Mouse (Mus musculus) MEL (cell line): ENCODE results near the gene Nsd2.

ENCODE experiments used
- CTCF ChIP-seq, 3 experiments: IDR thresholded peaks in 2 of 3; conservative IDR thresholded peaks in 1 of 3; 2 replicates each; pipeline ENCODE4 v1.5.1; 2011 to 2012; ENCODE audit warnings: low read length in 3 of 3, low read depth in 2 of 3, mild to moderate bottlenecking in 2 of 3, improper control_type of control experiment in 1 of 3, inconsistent platforms in 1 of 3, mixed read lengths in 1 of 3, moderate library complexity in 1 of 3; ENCODE audit not compliant: control insufficient read depth in 1 of 3, insufficient read depth in 1 of 3, poor library complexity in 1 of 3, severe bottlenecking in 1 of 3
- E2F4 ChIP-seq: IDR thresholded peaks from 2 replicates; pipeline ENCODE4 v1.6.1; 2011; ENCODE audit warnings: low read depth, low read length, improper control_type of control experiment, borderline replicate concordance
- EP300 ChIP-seq, 2 experiments: IDR thresholded peaks; 2 replicates each; pipeline ENCODE4 v1.6.1; 2011; ENCODE audit warnings: improper control_type of control experiment in 2 of 2, low read length in 2 of 2, low read depth in 1 of 2, mild to moderate bottlenecking in 1 of 2
- ETS1 ChIP-seq: IDR thresholded peaks from 2 replicates; pipeline ENCODE4 v1.6.1; 2012; ENCODE audit warnings: low read depth, mild to moderate bottlenecking, inconsistent platforms, low read length, improper control_type of control experiment, moderate library complexity
- GATA1 ChIP-seq: IDR thresholded peaks from 2 replicates; pipeline ENCODE4 v1.6.1; 2011; ENCODE audit warnings: low read depth, low read length, improper control_type of control experiment
- JUND ChIP-seq: IDR thresholded peaks from 2 replicates; pipeline ENCODE4 v1.6.1; 2011; ENCODE audit warnings: low read depth, mild to moderate bottlenecking, improper control_type of control experiment, low read length
- POLR2A ChIP-seq, 2 experiments: IDR thresholded peaks; 2 replicates each; pipeline ENCODE4 v1.6.1; 2011 to 2012; ENCODE audit warnings: low read length in 2 of 2, mild to moderate bottlenecking in 2 of 2, control low read depth in 1 of 2, improper control_type of control experiment in 1 of 2, low read depth in 1 of 2, moderate library complexity in 1 of 2; ENCODE audit not compliant: control insufficient read depth in 1 of 2, insufficient read depth in 1 of 2, poor library complexity in 1 of 2
- POLR2AphosphoS5 ChIP-seq: IDR thresholded peaks from 2 replicates; pipeline ENCODE4 v1.6.1; 2012; ENCODE audit warnings: low read depth, borderline replicate concordance, mild to moderate bottlenecking, inconsistent platforms, low read length, moderate library complexity, mixed read lengths
- TAL1 ChIP-seq: IDR thresholded peaks from 2 replicates; pipeline ENCODE4 v1.6.1; 2012; ENCODE audit warnings: mild to moderate bottlenecking, inconsistent platforms, low read length, moderate library complexity, mixed read lengths
- ZC3H11A ChIP-seq: IDR thresholded peaks from 2 replicates; pipeline ENCODE4 v1.6.1; 2012; ENCODE audit warnings: low read depth, mild to moderate bottlenecking, inconsistent platforms, low read length, improper control_type of control experiment
- ZKSCAN1 ChIP-seq: IDR thresholded peaks from 2 replicates; pipeline ENCODE4 v1.6.1; 2012; ENCODE audit warnings: low read depth, mild to moderate bottlenecking, inconsistent platforms, low read length, improper control_type of control experiment, moderate library complexity

DNA sequence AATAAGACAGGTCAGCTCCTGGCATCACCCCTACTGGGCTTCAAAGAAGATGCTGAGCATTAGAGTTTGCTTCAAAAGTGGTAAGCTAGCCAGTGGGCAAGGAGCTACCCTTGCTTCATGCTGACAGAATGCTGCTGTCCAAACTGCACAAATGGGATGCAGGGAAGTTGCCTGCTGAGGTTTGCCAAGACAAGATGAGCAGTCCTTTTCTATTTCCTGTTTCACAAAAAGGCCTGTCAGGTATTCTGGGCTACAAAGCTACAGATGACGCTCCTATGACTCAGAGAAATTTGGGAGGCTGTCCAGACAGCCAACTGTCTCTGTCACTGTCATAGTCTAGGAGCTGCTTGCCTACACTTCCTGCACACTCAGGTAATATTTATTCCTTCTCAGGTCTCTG is 98.9 kb downstream of the Nsd2 start:
- TF ChIP-seq CTCF (IDR thresholded peaks at IDR 0.05 in 2 of 3, conservative IDR thresholded peaks at IDR 0.05 in 1 of 3; ENCODE audit: control insufficient read depth in 1 of 3, insufficient read depth in 1 of 3, low read depth in 2 of 3, low read length in 3 of 3, poor library complexity in 1 of 3, severe bottlenecking in 1 of 3) (no peak), GATA1 (no peak), ZKSCAN1 (no peak), POLR2AphosphoS5 (no peak), EP300 (IDR thresholded peaks at IDR 0.05; ENCODE audit: low read depth in 1 of 2, low read length in 2 of 2) (no peak), ETS1 (no peak), JUND (no peak), POLR2A (IDR thresholded peaks at IDR 0.05; ENCODE audit: control insufficient read depth in 1 of 2, insufficient read depth in 1 of 2, low read depth in 1 of 2, low read length in 2 of 2, poor library complexity in 1 of 2) (no peak), E2F4 (no peak), TAL1 (no peak), ZC3H11A (no peak)
